ENCODE assay signal across 27 mouse cellular contexts in genomic region chr4:124573586-124573985, GRCm38 (mm10). TPM values are rescaled to one million over a fixed set of nuclear protein-coding genes. Genes with fewer than 3 reads are reported as not detected.
DNase-seq lines count a peak whose midpoint lies in the region; ATAC-seq and TF ChIP-seq lines count a peak whose summit lies in the region.
"Had no signal": no experiment of that assay in that cellular context is flagged by ENCODE, and none has a peak within 500 bp of the region (broad histone marks: within the 10 kb centered on the region; RNA-seq: fewer than 3 reads in every experiment).

No protein-coding gene starts in this region.

- no peaks in the 10 kb centered on the region for H3K36me3 ChIP-seq in forebrain, embryonic 14.5 days (ENCODE audit: control insufficient read depth, insufficient read depth, low read length)
- no peaks in the 10 kb centered on the region for H3K36me3 ChIP-seq in forebrain, embryonic 10.5 days (replicated peaks)
- H3K36me3 ChIP-seq in hindbrain, embryonic 16.5 days (ENCODE audit: control insufficient read depth, insufficient read depth, low read length): no peaks in the 10 kb centered on the region
- H3K36me3 ChIP-seq in hindbrain, embryonic 11.5 days (ENCODE audit: control insufficient read depth, insufficient read depth, low read length): no peaks in the 10 kb centered on the region
- H3K36me3 ChIP-seq: embryonic facial prominence, embryonic 13.5 days; G1E; heart, embryonic 15.5 days; hindbrain, embryonic 15.5 days; limb, embryonic 10.5 days; neural tube, embryonic 15.5 days had no signal

- no peak overlapping the region for H3K4me3 ChIP-seq in forebrain, embryonic 14.5 days (ENCODE audit: low read depth, low read length)
- no peak overlapping the region for H3K4me3 ChIP-seq in forebrain, embryonic 10.5 days
- H3K4me3 ChIP-seq in hindbrain, embryonic 16.5 days (ENCODE audit: low read length): no peak overlapping the region
- H3K4me3 ChIP-seq in hindbrain, embryonic 11.5 days (ENCODE audit: low read depth, low read length): no peak overlapping the region
- H3K4me3 ChIP-seq: embryonic facial prominence, embryonic 13.5 days; heart, embryonic 15.5 days; hindbrain, embryonic 15.5 days; limb, embryonic 10.5 days; megakaryocyte, embryonic 14.5 days; neural tube, embryonic 15.5 days had no signal

- H3K4me1 ChIP-seq in forebrain, embryonic 14.5 days (ENCODE audit: control insufficient read depth, insufficient read depth, low read length): peaks cover 20% of the 10 kb centered on the region
- H3K4me1 ChIP-seq in forebrain, embryonic 10.5 days: peaks cover 41% of the 10 kb centered on the region
- H3K4me1 ChIP-seq in hindbrain, embryonic 16.5 days (ENCODE audit: control insufficient read depth, insufficient read depth, low read depth, low read length): peaks cover 14% of the 10 kb centered on the region
- 0 out of 2 replicates have a peak, but pooled peaks cover 2% of the 10 kb centered on the region for H3K4me1 ChIP-seq in hindbrain, embryonic 11.5 days (replicated peaks; ENCODE audit: control insufficient read depth, insufficient read depth, low read length)
- H3K4me1 ChIP-seq: megakaryocyte, embryonic 14.5 days had no signal

- DNase-seq in forebrain, embryonic 14.5 days (ENCODE audit: low spot score): peak; percentile 33
- DNase-seq in forebrain, embryonic 10.5 days (ENCODE audit: extremely low spot score, low spot score): no peak
- DNase-seq in hindbrain, embryonic 11.5 days (ENCODE audit: low spot score): no peak
- DNase-seq in brain, embryonic 14.5 days (ENCODE audit: low read depth): peak; percentile 61
- DNase-seq in heart, postnatal 14 days: peak; percentile 40
- no peak for DNase-seq in c-Kit-positive CD71-positive TER-119-positive erythroid progenitor cells, embryonic 14.5 days (ENCODE audit: low spot score)
- DNase-seq in retina, postnatal 1 day: no peak
- DNase-seq: cerebellum, adult 9-10 months; liver, postnatal 0 days; lung, postnatal 14 days; midbrain, embryonic 14.5 days; right cerebral cortex, postnatal 14 days had no signal

- H3K4me2 ChIP-seq in forebrain, embryonic 14.5 days (ENCODE audit: low read length): no peak overlapping the region
- no peak overlapping the region for H3K4me2 ChIP-seq in hindbrain, embryonic 16.5 days (ENCODE audit: low read length)
- no peak overlapping the region for H3K4me2 ChIP-seq in hindbrain, embryonic 11.5 days (replicated peaks; ENCODE audit: low read depth, low read length)
- H3K4me2 ChIP-seq: embryonic facial prominence, embryonic 13.5 days; heart, embryonic 15.5 days; hindbrain, embryonic 15.5 days; neural tube, embryonic 15.5 days had no signal

- H3K27ac ChIP-seq in forebrain, embryonic 14.5 days (ENCODE audit: low read depth, low read length): no peak overlapping the region
- no peak overlapping the region for H3K27ac ChIP-seq in forebrain, embryonic 10.5 days
- H3K27ac ChIP-seq in hindbrain, embryonic 16.5 days (ENCODE audit: low read depth, low read length): no peak overlapping the region
- H3K27ac ChIP-seq in hindbrain, embryonic 11.5 days (ENCODE audit: low read depth, low read length): no peak overlapping the region
- H3K27ac ChIP-seq: embryonic facial prominence, embryonic 13.5 days; heart, embryonic 15.5 days; hindbrain, embryonic 15.5 days; limb, embryonic 10.5 days; neural tube, embryonic 15.5 days had no signal

- H3K9me3 ChIP-seq in forebrain, embryonic 14.5 days (replicated peaks; ENCODE audit: control insufficient read depth, low read length): no peaks in the 10 kb centered on the region
- 0 out of 2 replicates have a peak, but pooled peaks cover 6% of the 10 kb centered on the region for H3K9me3 ChIP-seq in forebrain, embryonic 10.5 days
- no peaks in the 10 kb centered on the region for H3K9me3 ChIP-seq in hindbrain, embryonic 16.5 days (ENCODE audit: control insufficient read depth, low read length)
- H3K9me3 ChIP-seq in hindbrain, embryonic 11.5 days (ENCODE audit: control insufficient read depth, low read length): no peaks in the 10 kb centered on the region
- H3K9me3 ChIP-seq: embryonic facial prominence, embryonic 13.5 days; G1E; heart, embryonic 15.5 days; hindbrain, embryonic 15.5 days; limb, embryonic 10.5 days; neural tube, embryonic 15.5 days had no signal

- no peak for TF ChIP-seq CTCF in brain, embryonic 14.5 days (IDR thresholded peaks at IDR 0.05; ENCODE audit: borderline replicate concordance, extremely low read depth, insufficient read depth, insufficient read length)

- TF ChIP-seq POLR2A in brain, embryonic 14.5 days (IDR thresholded peaks at IDR 0.05; ENCODE audit: borderline replicate concordance, extremely low read depth, insufficient read depth, insufficient read length, poor library complexity, severe bottlenecking): no peak

- ATAC-seq in forebrain, embryonic 14.5 days: no peak
- 0 out of 2 replicates have a peak, but pooled peaks have one; percentile 31 for ATAC-seq in hindbrain, embryonic 16.5 days
- ATAC-seq in hindbrain, embryonic 11.5 days (ENCODE audit: low FRiP score): no peak
- ATAC-seq: forebrain, embryonic 16.5 days; intestine, postnatal 0 days; liver, postnatal 0 days had no signal

- H3K9ac ChIP-seq in forebrain, embryonic 14.5 days (ENCODE audit: low read length): no peak overlapping the region
- H3K9ac ChIP-seq in hindbrain, embryonic 16.5 days (ENCODE audit: low read depth, low read length): no peak overlapping the region
- no peak overlapping the region for H3K9ac ChIP-seq in hindbrain, embryonic 11.5 days (ENCODE audit: low read depth, low read length)
- H3K9ac ChIP-seq: embryonic facial prominence, embryonic 13.5 days; heart, embryonic 15.5 days; hindbrain, embryonic 15.5 days; liver, postnatal 0 days; neural tube, embryonic 15.5 days had no signal

- H3K27me3 ChIP-seq in forebrain, embryonic 14.5 days (replicated peaks; ENCODE audit: control insufficient read depth, insufficient read depth, low read length): peaks cover 17% of the 10 kb centered on the region
- H3K27me3 ChIP-seq in forebrain, embryonic 10.5 days (ENCODE audit: poor library complexity, severe bottlenecking): peaks cover 95% of the 10 kb centered on the region
- peaks cover 38% of the 10 kb centered on the region for H3K27me3 ChIP-seq in hindbrain, embryonic 16.5 days (replicated peaks; ENCODE audit: control insufficient read depth, insufficient read depth, low read length)
- H3K27me3 ChIP-seq in hindbrain, embryonic 11.5 days (ENCODE audit: control insufficient read depth, insufficient read depth, low read length): peaks cover 37% of the 10 kb centered on the region

- intact Hi-C loops in heart, postnatal 14 days (cut with DNase I): no loop called here

- 71% methylated on average over 4 of the region's 4 CpGs for WGBS in forebrain, embryonic 14.5 days
- WGBS in forebrain, embryonic 10.5 days: 68% methylated on average over 4 of the region's 4 CpGs
- 72% methylated on average over 4 of the region's 4 CpGs for WGBS in hindbrain, embryonic 16.5 days
- 73% methylated on average over 4 of the region's 4 CpGs for WGBS in hindbrain, embryonic 11.5 days

RNA-seq across cellular contexts. Expression of gene 3100002H09Rik, which starts 37.0 kb away (rescaled TPM):
- not detected in 2 replicates for polyA plus RNA-seq in forebrain, embryonic 14.5 days (2014; fragmentation: Nextera tagmentation; extraction: Ambion mirVana)
- 0.31 and 0.61 TPM in 2 replicates for polyA plus RNA-seq in forebrain, embryonic 10.5 days (2016; fragmentation: Nextera tagmentation; extraction: Ambion mirVana)
- 0.36 and 0.49 TPM in 2 replicates for polyA plus RNA-seq in hindbrain, embryonic 16.5 days (2015; fragmentation: Nextera tagmentation; extraction: Ambion mirVana)
- polyA plus RNA-seq in hindbrain, embryonic 11.5 days (2014; fragmentation: Nextera tagmentation; extraction: Ambion mirVana): 0.40 and 0.53 TPM in 2 replicates
- polyA plus RNA-seq in brain, embryonic 14.5 days (2012; rRNA removed): 0.08 and 0.36 TPM in 2 replicates
- not detected for total RNA-seq in heart, postnatal 14 days (2021)
- total RNA-seq: adrenal gland, postnatal 4 days; liver, adult 2 months had no signal
- polyA plus RNA-seq: embryonic facial prominence, embryonic 13.5 days; G1E; intestine, postnatal 0 days; limb, embryonic 10.5 days; liver, adult 2 months; liver, postnatal 0 days; stomach, embryonic 16.5 days; thymus, postnatal 0 days; urinary bladder, adult 2 months had no signal

Comparison
In these comparisons a context has a peak if more than half of its experiments do, and no peak if none do; other contexts are left out.
1. DNase-seq: peak in forebrain, embryonic 14.5 days (single experiment), brain, embryonic 14.5 days (single experiment) and heart, postnatal 14 days (2 of 2); none in forebrain, embryonic 10.5 days (single experiment), hindbrain, embryonic 11.5 days (single experiment), c-Kit-positive CD71-positive TER-119-positive erythroid progenitor cells, embryonic 14.5 days (single experiment) and retina, postnatal 1 day (single experiment).